Mouse (Mus musculus): ENCODE results near the gene Trmt61a.
"Not testable (repeated sequence)": the region's sequence is repeated elsewhere in the genome, so short reads cannot be mapped to it uniquely, and the experiment has no call there.

DNA sequence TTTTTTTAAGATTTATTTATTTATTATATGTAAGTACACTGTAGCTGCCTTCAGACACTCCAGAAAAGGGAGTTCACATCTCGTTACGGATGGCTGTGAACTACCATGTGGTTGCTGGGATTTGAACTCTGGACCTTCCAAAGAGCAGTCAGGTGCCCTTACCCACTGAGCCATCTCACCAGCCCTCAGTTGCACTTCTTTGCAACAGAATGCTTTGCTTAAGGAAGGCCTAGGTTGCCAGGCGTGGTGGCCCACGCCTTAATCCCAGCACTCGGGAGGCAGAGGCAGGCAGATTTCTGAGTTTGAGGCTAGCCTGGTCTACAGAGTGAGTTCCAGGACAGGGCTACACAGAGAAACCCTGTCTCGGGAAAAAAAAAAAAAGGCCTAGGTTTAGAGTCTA is 36.0 kb downstream of the Trmt61a start:
- not testable (repeated sequence) for TF ChIP-seq CTCF (IDR thresholded peaks at IDR 0.05; ENCODE audit: insufficient read depth, low read length); POLR2A (IDR thresholded peaks at IDR 0.05; ENCODE audit: borderline replicate concordance, extremely low read depth, low read depth, low read length)

Measured in lung, adult 2 months (tissue).